Mouse (Mus musculus) adrenal gland, postnatal 14 days (tissue): Measurements from ENCODE around the gene Larp6. TPM values are rescaled to one million over a fixed set of nuclear protein-coding genes. Genes with fewer than 3 reads are reported as not detected.

Source experiments
- DNase-seq: peaks from one replicate; pipeline ENCODE4 v3.0.0; 2021; ENCODE audit warnings: mixed read lengths
- total RNA-seq: library from RNA; stranded (reverse); gene quantifications from 2 replicates; pipeline ENCODE4 v1.2.3, GENCODE M21; 2021

The Larp6 gene
- total RNA-seq, 1 experiment from 2014 or later: 2.3 TPM

DNA sequence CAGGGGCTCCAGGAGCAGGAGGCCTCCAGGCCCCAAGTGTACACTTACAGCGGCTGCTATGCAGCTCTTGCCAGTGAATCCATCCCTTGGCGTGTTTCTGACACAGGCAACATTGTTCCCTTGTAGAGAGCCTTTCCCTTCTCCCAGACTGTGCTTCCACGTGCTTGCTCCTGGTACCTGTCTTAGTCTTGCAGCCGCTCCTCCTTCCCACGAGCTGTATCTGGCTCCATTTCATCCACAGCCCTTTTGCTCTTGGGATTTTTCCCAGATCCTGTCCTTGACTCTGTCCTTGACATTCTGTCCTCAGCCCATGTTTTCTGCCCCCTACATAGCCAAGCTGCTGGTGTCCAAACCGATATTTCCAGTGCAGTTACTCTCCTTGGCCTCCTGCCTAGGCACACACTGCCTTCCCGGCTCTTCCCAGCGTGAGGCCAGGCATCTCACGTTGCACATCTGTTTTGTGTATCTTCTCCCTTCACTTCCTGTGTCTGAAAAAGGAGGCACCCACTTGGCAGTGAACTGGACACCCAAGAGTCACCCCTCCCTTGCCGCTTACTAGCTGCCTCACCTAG is 46.7 kb downstream of the Larp6 start:
- DNase-seq: peak; percentile 56

DNA sequence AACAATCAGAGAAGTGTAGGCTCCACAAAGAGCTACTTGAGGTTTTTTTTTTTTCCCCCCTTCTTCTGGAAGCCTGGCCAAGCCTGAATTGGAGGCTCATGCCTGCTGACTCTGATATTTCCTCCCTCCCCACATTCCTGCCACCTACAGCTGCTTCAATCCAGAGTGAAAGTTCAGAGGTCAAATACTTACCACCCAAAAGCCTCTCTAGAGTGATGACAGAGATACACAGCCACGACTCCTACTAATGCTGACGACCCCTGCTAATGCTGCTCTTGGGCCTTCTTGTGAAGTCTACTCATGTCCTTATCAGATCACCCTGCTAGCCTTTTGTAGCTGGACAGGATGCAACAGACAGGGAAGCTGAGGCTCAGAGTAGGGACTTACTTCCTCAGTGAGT is 52.4 kb downstream of the Larp6 start:
- DNase-seq: no peak

DNA sequence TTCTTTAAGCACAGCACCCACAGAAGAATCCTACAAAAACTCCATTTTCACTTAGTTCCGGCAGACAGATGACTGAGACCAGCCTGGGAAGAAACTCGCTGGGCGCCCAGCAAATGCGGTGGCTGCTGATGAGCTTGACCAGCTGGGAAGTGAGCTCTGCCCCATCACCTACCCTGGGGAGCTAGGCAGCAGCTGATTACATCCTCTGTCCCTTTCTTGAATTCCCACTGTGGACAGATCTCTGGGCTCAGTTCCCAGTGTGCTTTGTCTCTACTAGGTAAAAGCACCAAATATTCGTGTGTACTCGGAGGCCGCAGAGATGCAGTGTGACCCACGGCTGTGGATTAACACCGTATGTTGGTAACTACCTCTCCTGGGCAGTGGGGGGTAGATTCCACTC is 55.6 kb downstream of the Larp6 start:
- DNase-seq: peak; percentile 13

DNA sequence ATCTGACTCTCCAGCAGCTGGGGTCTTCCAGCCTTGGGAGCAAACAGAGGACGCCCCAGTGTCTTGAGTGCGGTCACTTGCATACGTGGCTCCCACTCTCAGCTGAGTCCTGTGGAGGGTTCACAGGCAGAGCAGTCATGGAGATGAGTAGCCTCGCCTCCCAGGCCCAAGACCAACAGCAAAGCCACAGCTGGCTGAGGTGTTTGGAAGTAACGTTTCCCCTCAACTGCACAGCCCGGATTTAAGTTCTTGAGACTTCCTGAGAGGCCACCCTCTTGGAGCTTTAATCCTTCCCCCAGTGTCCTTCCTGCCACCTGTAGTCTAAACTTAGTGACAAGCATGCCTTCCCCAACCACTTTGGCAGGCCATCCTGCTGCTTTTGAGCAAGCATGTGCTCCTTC is 56.9 kb downstream of the Larp6 start:
- no peak for DNase-seq

DNA sequence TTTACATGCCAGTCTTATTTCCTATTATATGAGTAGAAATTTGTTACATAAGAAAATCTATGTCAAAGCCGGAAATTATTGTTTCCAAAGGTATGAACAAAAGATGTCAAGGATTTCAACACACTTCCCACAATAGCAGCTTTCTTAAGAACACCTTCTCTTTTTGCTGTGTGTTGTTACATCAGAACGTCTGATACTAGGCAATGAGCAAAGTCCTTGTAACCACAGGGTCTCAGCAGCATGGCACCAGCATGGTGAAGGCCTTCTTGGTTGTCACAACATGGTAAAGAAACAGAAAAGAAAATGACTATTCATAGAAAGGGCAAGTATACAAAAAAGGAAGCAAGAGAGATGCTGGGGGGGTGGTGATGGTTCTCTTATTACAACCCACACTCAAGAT is 60.9 kb downstream of the Larp6 start:
- no peak for DNase-seq

DNA sequence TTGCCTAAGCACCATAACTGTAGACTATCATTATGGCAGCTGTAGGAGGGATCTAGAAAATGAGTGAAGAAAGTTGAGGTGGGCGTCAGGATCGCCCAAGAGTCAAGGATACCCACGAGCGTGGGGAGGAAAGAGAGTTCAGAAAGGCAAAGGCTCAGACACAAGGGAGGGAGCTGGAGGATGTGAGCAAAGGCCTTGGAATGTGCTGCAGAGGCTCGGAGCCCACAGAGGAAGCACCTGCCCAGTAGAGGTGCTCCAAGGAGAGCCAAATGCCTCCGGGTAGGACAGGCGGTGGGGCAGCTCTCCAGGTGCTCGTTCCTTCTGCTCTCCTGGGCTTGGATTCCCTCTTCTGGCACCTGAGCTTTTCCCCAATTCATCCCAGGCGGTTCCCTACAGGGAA is 64.1 kb downstream of the Larp6 start:
- DNase-seq: no peak

DNA sequence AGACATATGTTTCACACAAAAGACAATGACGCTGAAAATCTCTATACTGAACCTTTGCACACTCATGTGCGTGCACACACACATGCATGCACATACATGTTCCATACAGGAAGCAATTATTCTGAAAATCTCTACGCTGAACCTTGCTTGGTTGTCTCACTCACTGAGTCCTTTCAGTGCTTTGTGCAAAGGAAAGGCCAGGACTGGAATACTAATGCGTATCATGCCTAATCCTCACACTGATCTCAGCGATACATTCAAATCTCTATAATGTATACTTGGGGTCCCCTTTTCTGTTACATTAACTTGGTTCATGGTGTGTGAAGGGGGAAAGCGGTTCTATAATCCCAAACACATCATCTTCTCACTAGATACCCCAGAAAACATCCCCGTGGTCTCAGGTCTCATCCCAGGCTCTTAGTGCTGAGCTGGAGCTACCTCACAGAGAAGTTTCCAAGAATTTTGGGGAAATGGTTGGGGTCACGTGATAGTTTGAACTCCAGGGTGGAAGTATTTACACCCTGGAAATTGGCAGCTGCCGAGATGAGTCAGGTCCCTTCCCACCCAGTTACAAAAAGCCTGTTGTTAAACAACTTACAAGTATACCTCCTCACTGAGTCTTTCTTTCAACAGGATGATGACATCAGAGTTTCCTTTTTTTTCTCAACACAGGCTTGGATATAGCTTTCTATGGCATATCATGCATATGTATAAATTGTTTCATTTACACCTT is 69.4 kb downstream of the Larp6 start:
- DNase-seq: no peak

DNA sequence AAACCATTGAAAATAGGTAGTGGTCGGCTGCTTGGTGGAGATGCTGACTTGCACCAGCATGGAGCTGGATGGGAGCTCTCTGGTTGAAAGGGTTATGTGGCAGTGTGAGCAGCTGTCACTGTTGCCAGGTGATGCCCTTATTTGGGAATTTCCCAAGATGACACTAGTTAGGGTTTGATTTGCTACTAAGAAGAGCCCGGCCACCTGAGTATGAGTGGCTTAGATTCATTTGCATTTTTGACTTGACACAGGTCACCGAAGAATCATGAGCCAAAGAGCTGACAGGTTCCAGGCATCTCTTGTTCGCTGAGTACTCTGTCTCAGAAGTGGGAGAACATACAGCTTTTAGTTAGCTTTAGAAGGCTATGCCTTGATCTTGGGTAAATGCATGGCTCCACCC is 72.3 kb downstream of the Larp6 start:
- no peak for DNase-seq

DNA sequence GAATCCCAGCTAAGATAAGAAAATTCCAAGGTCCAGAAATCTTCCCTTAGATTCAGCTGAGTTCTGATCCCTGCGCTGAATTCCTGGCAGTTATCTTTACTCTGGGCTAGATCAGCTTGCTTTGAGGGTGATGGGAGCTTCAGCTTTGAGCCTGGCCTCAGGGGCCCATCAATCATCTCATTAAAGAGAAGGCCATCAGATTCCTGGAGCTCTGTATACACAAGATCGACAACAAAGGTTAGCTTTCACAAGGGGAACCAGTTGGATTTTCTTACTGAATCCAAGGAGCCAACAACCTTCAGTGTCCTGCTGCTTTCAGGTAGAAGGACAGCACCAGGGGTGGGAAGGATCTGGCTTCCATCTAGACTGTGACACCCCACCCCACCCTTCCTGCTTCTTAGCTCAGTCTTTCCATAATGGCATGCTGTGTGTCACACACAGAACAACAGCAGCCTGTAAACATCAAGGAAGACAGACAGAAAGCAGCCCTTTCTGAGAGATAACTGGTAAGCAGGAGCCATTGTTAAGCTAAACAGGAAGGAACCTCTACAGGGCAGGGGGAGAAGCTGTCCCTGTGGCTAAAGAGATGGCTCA is 74.8 kb downstream of the Larp6 start:
- no peak for DNase-seq

Other genes starting within 250 kb of the Larp6 start
- gene Thsd4, start 190.9 kb upstream of the Larp6 start, total RNA-seq: 7.7 and 11.2 TPM in 2 replicates
- gene Lrrc49, start 24.8 kb upstream of the Larp6 start, total RNA-seq: 21.0 and 24.2 TPM in 2 replicates
- 42.3 and 51.9 TPM in 2 replicates for gene Uaca, start 81.6 kb downstream of the Larp6 start, total RNA-seq